Mouse (Mus musculus): ENCODE results near the gene Dgat2.

Dgat2 gene

DNA sequence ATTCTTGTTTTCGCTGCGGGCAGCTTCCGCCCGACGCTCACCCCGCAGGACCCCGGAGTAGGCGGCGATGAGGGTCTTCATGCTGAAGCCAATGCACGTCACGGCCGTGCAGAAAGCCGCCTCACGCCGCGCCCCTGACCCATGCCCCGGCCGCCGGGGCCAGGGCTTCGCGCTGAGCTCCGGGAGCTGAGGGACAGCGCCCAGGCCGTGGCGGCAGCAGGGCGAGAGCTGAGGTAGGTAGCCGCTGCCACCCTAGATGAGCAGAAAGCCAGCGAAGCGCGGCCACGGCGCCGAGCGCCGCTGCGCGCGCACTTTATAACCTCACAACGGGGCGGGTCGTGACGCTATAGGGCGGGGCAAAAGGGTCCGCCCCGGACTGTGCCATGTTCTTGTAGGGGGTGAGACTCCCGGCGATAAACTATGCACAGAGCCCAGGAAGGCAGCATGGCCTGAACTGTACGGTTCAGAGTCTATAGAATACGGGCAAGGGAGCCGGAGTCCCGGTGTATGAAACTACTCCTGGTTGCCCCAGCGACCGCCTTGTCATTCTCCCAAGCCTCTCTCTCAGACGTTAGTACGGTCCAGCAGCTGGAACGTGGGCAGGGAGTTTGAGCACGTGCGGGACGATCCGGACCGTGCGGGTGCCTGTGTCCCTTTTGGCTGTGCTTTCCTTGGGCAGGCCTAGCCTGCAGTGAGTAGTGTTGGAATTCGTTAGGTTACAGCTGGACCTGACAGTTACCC, at the start of gene Dgat2:
Gene Dgat2 (minus strand): TSS at position 288 of the 741 bp plus-strand sequence.
- peak; percentile 75 to 86 for DNase-seq (ENCODE audit: low spot score in 2 of 2)

DNA sequence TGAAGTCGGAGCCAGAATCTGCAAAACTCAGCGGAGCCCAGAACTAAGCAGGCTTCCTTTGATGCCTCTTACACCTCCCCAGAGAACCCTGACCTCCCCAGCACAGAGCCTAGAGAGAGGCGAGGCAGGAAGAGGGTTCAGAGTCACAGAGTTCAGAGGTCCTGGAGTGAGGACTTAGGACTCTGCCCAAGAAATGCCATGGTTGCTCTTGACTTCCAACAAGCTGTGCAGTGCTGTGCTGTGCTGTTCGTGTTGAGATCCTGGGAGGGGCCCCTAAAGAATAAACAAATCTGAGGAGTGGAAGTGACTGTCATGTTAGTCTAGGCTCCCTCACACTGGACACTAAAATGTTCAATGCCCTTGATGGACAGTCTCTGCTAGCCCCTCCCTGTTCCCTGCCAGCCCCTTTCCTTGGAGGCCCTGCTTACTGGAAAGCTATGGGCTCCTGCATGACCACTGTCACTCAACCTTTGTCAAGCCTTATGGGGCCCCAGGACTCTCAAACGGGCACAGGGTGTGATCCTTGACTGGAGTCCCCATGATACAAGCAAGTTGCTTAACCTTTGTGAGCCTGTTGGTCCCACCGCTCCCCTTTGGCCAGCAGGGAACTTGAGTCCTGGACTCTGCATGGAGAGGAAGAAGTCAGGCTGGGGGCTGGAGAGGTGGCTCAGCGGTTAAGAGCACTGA, 47.7 kb upstream of the Dgat2 start:
- DNase-seq (ENCODE audit: low spot score in 2 of 2), result no peak

GRCm38 (mm10) chr7:99229411-99229810, 46.9 kb upstream of the Dgat2 start:
- no peak for DNase-seq (ENCODE audit: low spot score in 2 of 2)

DNA sequence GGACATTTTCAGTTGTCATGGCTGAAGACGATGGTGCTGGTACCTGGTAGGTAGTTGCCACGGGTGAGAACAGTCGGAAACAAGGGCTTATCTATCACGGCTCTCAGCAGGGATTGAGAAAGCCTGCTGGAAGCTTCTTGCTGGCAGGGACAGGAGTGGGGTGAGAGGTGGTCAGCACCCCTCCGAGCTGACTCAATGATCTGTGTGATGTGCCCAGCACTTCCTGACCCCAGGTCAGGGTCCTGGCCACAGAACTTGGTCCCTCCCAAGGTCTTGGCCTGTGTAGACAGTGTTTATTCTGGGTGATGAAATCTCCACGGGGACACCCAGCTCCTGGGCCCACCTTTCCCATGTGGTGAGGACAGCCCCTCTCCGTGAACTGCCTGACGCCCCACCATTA, 46.3 kb upstream of the Dgat2 start:
- no peak for DNase-seq (ENCODE audit: low spot score in 2 of 2)

DNA sequence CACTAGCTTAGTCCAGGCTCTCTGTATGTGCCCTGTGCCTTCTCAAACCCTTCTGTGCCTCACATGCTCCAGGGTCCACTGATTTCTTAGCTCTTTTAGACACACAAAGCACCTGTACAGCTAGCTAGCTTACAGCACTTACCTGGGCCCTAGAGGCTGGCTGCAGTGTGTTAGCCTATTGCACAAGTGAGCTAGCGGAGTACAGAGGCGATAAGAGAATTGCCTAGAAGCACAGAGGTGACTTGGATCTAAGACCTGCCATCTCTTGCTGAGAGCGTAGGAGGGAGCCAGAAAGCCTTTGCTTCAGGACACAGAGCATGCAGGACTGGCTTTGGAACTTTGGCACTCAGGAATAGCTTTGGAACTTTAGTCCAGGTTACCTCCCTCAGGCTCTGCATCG, 44.7 kb upstream of the Dgat2 start:
- no peak for DNase-seq (ENCODE audit: low spot score in 2 of 2)

GRCm38 (mm10) chr7:99226662-99227061, 44.1 kb upstream of the Dgat2 start:
- DNase-seq (ENCODE audit: low spot score in 2 of 2), result no peak

GRCm38 (mm10) chr7:99225421-99225820, 42.9 kb upstream of the Dgat2 start:
- DNase-seq (ENCODE audit: low spot score in 2 of 2), result no peak

- no peak for DNase-seq (ENCODE audit: low spot score in 2 of 2)
Observed at GRCm38 (mm10) chr7:99224648-99225190, 42.2 kb upstream of the Dgat2 start.

DNA sequence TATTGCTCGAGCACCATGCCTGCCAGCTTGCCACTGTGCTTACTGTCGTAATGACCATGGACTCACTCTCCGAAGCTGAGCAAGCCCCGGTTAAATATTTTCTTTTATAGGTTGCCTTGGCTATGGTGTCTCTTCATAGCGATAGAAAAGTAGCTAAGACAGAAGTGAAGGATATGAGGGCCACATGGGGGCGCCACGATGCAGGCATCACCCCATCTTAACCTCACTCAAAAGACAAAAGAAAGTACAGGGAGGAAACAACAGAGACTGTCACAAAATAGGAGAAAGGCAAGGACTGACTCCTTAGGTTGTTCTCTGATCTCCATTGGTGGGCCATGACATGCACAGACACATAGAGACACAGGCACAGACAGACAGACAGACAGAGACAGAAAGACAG, 41.7 kb upstream of the Dgat2 start:
- DNase-seq (ENCODE audit: low spot score in 2 of 2), result no peak

DNA sequence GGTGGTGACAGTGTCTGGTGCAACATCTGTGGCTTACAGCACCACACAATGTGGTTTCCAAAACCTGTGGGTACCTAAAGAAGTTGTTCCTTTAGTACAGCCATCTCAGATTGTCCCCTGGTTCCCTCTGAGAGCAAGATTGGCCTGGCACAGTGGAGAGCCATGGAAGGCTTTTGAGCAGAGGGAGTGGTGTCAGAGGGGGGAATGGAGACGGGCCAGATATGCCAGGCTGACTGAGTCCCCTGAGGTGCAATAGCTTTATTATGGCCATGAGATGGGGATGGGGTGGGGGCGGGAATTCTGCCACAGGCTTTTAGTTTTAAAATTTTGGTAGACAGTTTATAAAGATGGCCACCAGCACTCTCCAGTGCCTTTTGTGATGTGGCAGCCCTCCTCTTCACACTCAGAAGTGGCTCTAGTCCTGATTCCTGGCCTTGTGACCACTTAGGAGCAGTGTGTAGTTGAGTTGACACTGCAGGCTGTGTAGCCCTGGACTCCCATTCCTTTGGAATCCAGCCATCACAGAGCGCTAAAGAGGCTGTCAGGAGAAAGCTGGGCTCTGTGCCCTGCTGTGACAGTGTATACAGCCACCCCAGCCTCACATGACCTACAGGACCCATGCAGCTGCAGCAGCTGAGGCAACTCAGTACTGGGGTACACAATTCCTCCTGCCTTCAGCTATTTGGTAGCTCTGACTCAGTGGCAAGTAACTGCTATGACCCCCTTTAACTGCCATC, 35.0 kb upstream of the Dgat2 start:
- DNase-seq (ENCODE audit: low spot score in 2 of 2), result no peak

GRCm38 (mm10) chr7:99215347-99215855, 32.9 kb upstream of the Dgat2 start:
- no peak for DNase-seq (ENCODE audit: low spot score in 2 of 2)

- no peak for DNase-seq (ENCODE audit: low spot score in 2 of 2)
Observed at GRCm38 (mm10) chr7:99214621-99215185, 32.2 kb upstream of the Dgat2 start.

- DNase-seq (ENCODE audit: low spot score in 2 of 2), result no peak
Observed at GRCm38 (mm10) chr7:99213686-99214085, 31.2 kb upstream of the Dgat2 start.

GRCm38 (mm10) chr7:99213056-99213455, 30.5 kb upstream of the Dgat2 start:
- DNase-seq (ENCODE audit: low spot score in 2 of 2), result no peak

DNA sequence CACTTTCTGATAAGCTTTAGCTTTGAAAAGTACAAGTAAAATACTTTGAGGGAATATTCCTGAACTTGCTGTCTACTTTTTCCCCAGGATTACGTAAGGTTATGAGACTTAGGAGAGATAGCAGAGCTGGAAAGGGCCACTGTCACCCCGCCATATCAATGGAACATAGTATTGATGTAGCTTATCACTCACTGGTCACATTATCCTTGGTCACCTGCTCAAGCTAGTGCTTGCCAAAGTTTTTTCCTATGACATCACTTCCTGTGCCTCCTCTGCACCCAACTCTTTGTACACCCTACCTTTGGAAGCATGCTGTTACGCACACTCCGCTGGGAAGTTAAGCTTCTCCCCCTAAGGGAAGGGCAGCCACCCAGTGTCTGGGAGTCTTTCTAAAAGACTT, 26.2 kb upstream of the Dgat2 start:
- no peak for DNase-seq (ENCODE audit: low spot score in 2 of 2)

- no peak for DNase-seq (ENCODE audit: low spot score in 2 of 2)
Observed at GRCm38 (mm10) chr7:99206364-99206763, 23.8 kb upstream of the Dgat2 start.

GRCm38 (mm10) chr7:99202163-99202562, 19.6 kb upstream of the Dgat2 start:
- DNase-seq (ENCODE audit: low spot score in 2 of 2), result no peak

- no peak for DNase-seq (ENCODE audit: low spot score in 2 of 2)
Observed at GRCm38 (mm10) chr7:99200290-99200689, 17.8 kb upstream of the Dgat2 start.

- DNase-seq (ENCODE audit: low spot score in 2 of 2), result no peak
Observed at GRCm38 (mm10) chr7:99199451-99200175, 17.1 kb upstream of the Dgat2 start.

DNA sequence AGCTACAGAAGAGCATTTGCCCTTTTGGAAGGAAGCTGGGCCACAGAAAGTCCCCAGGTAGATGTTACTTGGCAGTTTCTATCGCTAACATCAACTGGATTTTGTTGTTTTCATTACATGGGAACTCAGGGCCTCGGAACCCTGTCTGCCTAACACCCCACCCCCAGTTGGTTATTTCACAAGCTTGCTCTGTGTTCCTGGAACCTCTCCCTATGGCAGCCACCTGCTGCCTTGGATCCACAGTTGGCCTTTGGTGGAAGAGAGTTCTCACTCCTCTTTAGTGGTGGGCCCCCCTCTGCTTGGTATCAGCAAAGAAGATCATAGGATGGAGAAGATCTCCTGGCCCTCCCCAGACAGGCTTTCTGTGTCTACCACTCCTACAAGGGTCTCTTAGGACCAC, 16.3 kb upstream of the Dgat2 start:
- DNase-seq (ENCODE audit: low spot score in 2 of 2), result no peak

DNA sequence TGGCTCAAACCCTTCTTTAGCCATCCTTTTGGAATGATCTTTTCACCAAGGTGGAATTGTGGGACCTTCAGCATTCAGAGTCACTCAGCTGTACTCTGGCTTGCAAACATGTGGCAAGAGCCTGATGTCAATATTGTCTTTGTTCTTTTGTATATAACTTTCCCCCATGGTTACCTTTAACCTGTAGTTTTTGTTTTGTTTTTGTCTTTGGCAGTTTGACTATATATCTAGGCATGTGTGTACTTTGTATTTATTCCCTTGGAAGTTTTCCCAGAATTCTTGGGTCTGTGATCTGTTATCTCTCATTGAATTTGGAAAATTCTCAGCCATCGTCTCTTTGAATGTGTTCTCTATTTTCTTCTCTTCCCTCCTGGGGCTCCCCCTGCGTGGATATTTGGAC, 12.0 kb upstream of the Dgat2 start:
- no peak for DNase-seq (ENCODE audit: low spot score in 2 of 2)
